Mouse (Mus musculus) mesoderm, embryonic 11.5 days (tissue): ENCODE measurements at regions not wholly inside any gene's neighbourhood (a gene's known extent, or its start where the extent isn't known, plus 50 kb on each side); places are given as distances from the start of the nearest gene placed in this dataset.
A peak's percentile ranks its signal among the peaks of the same experiment; 100 is the strongest.

Source experiments
- DNase-seq: peaks from one replicate; pipeline ENCODE4 v3.0.0-alpha.2; 2012; ENCODE audit warnings: low read depth, low spot score

GRCm38 (mm10) chr1:103057006-103057405 is 1711.3 kb upstream of the Cdh20 start:
- DNase-seq, result no peak

GRCm38 (mm10) chr1:103071045-103071444 is 1697.3 kb upstream of the Cdh20 start:
- no peak for DNase-seq

- DNase-seq, result no peak
These were observed 1691.7 kb upstream of the Cdh20 start for GRCm38 (mm10) chr1:103076645-103077044.

GRCm38 (mm10) chr1:103093908-103094648 is 1674.3 kb upstream of the Cdh20 start:
- peak; percentile 0 for DNase-seq
